Mouse (Mus musculus) forebrain, embryonic 10.5 days (tissue): ENCODE data around the gene Mgat5b. TPM values are rescaled to one million over a fixed set of nuclear protein-coding genes. Genes with fewer than 3 reads are reported as not detected.

Experiments used
- DNase-seq: peaks from one replicate; pipeline ENCODE4 v3.0.0-alpha.2; 2017; ENCODE audit warnings: low spot score; ENCODE audit errors: extremely low spot score
- H3K27ac ChIP-seq: fragments of 300-500 bp; sonication (generic); 2 replicates; pipeline ENCODE4 v1.5.1; 2016; ENCODE audit warnings: mild to moderate bottlenecking
- H3K27me3 ChIP-seq: fragments of 300-500 bp; sonication (generic); 2 replicates; pipeline ENCODE4 v1.6.1; 2016; ENCODE audit warnings: mild to moderate bottlenecking; ENCODE audit not compliant: poor library complexity, severe bottlenecking
- H3K36me3 ChIP-seq: fragments of 300-500 bp; sonication (generic); replicated peaks from 2 replicates; pipeline ENCODE4 v1.6.1; 2016; ENCODE audit warnings: mild to moderate bottlenecking, moderate library complexity
- H3K4me1 ChIP-seq: fragments of 300-500 bp; sonication (generic); 2 replicates; pipeline ENCODE4 v1.6.1; 2016
- H3K4me3 ChIP-seq: fragments of 300-500 bp; sonication (generic); 2 replicates; pipeline ENCODE4 v1.5.1; 2016; ENCODE audit warnings: mild to moderate bottlenecking, moderate library complexity
- H3K9me3 ChIP-seq: fragments of 300-500 bp; sonication (generic); 2 replicates; pipeline ENCODE4 v1.6.1; 2016; ENCODE audit warnings: mild to moderate bottlenecking, moderate library complexity
- WGBS: fragments of 180-500 bp; shearing (Covaris S2); methylation state at CpG from one replicate; pipeline ENCODE4 v1.1.7; 2016; 5-methylcytosine and 5-hydroxymethylcytosine counted together
- polyA plus RNA-seq: library from polyadenylated mRNA; unstranded; fragments of >200 nt; fragmentation: Nextera tagmentation; extraction: Ambion mirVana; gene quantifications from 2 replicates; pipeline ENCODE4 v1.2.1, GENCODE M21; 2016

The Mgat5b gene
- polyA plus RNA-seq, 1 experiment from 2014 or later = 3.7 TPM

DNA sequence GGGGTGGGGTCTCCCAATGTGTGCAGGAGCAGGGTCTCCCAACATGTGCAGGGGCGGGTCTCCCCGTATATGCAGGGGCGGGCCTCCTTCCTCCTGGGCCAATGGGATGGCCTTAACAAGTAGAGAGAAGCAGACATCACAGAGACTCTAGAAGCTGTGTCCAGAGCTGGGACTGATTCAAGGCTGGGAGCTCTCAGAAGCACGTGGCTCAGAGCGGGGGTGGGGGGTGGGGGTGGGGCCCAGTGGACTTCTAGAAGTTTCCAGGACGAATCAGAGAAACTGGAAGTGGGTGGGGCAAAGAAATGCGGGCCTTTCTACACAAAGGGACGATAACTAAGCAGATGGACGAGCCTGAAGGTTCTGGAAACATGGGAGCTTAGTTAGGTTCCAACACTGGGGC lies 49.9 kb downstream of the Mgat5b start:
- Histone ChIP-seq H3K9me3 (no peaks in the 10 kb centered on the region), H3K27me3 (no peaks in the 10 kb centered on the region), H3K4me3 (no peak overlapping the region), H3K4me1 (peaks cover 40% of the 10 kb centered on the region), H3K36me3 (peaks cover 33% of the 10 kb centered on the region), H3K27ac (no peak overlapping the region)
- DNase-seq = no peak
- WGBS = 88% methylated on average over 9 of the region's 9 CpGs

DNA sequence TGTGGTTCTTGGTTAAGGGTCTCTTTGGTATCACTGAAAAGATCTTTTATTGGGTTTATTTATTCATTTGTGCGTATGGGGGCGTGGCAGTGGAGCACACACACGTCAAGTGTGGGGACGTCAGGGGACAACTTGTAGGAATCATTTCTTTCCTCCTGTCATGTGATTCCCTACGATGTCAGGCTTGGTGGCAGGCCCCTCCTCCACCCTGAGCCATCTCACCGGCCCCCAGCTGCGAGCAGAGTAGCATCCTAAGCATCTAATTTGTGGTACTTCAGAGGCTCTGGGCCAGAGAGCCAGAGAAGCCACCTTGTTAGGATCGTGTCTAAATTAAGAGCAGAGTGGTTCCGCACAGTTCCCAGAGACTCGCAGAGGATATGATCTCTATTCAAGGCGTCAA lies 50.8 kb downstream of the Mgat5b start:
- Histone ChIP-seq H3K9me3 (no peaks in the 10 kb centered on the region), H3K27ac (no peak overlapping the region), H3K4me1 (peaks cover 40% of the 10 kb centered on the region), H3K4me3 (no peak overlapping the region), H3K27me3 (no peaks in the 10 kb centered on the region), H3K36me3 (peaks cover 40% of the 10 kb centered on the region)
- no peak for DNase-seq
- WGBS = 82% methylated on average over 11 of the region's 11 CpGs

DNA sequence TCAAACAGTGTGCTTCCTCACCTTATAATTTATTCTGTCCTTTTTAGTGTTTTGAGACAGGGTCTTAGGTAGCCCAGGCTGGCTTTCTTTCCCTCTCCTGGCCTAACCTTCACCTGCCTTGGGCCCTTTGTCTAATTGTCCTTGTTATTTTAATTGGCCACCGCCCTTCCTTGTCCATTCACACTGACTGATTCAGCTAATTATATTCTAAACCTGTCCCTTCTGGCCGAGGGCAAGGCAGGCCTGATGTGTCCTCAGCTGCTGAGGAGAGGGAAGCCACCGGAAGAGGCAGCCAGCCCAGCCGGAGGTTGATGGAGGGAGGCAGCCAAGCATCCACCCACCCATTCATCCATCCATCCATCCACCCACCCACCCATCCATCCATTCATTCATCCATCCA lies 52.2 kb downstream of the Mgat5b start:
- Histone ChIP-seq H3K36me3 (peaks cover 43% of the 10 kb centered on the region), H3K4me1 (peaks cover 28% of the 10 kb centered on the region), H3K4me3 (no peak overlapping the region), H3K27me3 (no peaks in the 10 kb centered on the region), H3K27ac (peak overlapping the region; percentile 17; the same call in 1 of the 2 replicates), H3K9me3 (no peaks in the 10 kb centered on the region)
- no peak for DNase-seq
- 64% methylated on average over 4 of the region's 4 CpGs for WGBS

DNA sequence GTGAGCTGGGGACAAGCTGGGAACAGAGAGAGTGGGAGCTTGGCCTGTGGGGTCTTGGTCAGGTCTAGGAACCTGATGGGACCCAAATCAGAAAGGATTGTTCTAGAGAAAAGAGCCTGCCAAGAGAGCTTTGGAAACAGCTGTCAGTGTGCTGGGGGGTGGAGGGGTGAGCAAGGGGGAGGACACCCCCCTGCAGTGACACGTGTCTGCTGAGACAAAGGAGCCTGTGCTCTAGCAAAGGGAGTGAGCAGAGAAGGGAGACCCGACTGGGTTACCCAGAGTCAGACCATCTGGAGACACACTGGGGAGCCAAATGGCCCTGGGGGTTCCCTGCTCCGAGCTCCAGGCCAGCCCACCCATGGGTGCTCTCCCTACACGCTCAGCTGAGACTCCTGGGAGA lies 54.2 kb downstream of the Mgat5b start:
- WGBS = 60% methylated on average over 4 of the region's 4 CpGs
- no peak overlapping the region for H3K4me3 ChIP-seq
- peaks cover 13% of the 10 kb centered on the region for H3K4me1 ChIP-seq
- no peak for DNase-seq
- no peaks in the 10 kb centered on the region for H3K27me3 ChIP-seq
- H3K36me3 ChIP-seq = peaks cover 39% of the 10 kb centered on the region
- no peaks in the 10 kb centered on the region for H3K9me3 ChIP-seq
- H3K27ac ChIP-seq = peak overlapping the region; percentile 54

DNA sequence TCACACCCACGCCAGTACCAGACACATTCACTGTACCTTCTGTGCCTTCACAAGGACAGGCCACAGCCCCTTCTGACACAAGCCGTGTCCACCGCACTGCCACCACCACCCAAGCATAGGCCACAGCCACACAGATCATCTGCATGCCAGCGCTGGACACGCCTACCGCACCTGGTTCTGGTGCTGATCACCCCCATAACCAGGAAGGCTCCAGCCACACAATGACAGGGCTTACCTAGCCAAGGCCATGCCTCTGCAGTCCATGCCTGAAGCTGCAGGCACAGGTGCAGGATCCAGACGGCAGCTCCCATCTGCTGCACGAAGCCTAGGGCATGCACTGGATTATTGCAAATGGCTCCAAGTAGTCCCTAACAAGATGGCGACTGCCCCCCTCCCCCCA lies 54.8 kb downstream of the Mgat5b start:
- DNase-seq = no peak
- Histone ChIP-seq H3K36me3 (peaks cover 39% of the 10 kb centered on the region), H3K4me3 (no peak overlapping the region), H3K4me1 (peaks cover 13% of the 10 kb centered on the region), H3K27me3 (no peaks in the 10 kb centered on the region), H3K27ac (peak overlapping the region; percentile 54; the same call in 1 of the 2 replicates), H3K9me3 (no peaks in the 10 kb centered on the region)
- 93% methylated on average over 9 of the region's 9 CpGs for WGBS

DNA sequence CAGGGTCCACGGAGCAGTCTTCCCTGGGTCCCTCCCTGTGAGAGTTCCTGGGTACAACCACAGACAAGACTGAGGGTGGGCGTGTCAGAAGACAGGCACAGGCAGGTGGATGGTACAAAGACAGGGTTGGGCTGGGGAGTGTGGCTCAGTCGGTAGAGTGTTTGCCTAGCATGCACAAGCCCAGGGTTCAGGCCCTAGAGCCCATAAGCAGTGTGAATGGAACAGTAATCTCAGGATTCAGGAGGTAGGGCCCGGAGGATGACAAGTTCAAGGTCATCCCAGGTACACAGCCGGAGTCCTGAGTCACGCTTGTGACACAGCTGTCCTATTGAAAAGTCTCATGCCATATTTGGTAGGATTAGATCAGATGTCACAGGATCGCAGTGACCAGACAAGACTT lies 55.7 kb downstream of the Mgat5b start:
- no peaks in the 10 kb centered on the region for H3K9me3 ChIP-seq
- no peak for DNase-seq
- peaks cover 36% of the 10 kb centered on the region for H3K36me3 ChIP-seq
- peaks cover 13% of the 10 kb centered on the region for H3K4me1 ChIP-seq
- H3K4me3 ChIP-seq = no peak overlapping the region
- H3K27me3 ChIP-seq = no peaks in the 10 kb centered on the region
- H3K27ac ChIP-seq = no peak overlapping the region
- 92% methylated on average over 7 of the region's 7 CpGs for WGBS

DNA sequence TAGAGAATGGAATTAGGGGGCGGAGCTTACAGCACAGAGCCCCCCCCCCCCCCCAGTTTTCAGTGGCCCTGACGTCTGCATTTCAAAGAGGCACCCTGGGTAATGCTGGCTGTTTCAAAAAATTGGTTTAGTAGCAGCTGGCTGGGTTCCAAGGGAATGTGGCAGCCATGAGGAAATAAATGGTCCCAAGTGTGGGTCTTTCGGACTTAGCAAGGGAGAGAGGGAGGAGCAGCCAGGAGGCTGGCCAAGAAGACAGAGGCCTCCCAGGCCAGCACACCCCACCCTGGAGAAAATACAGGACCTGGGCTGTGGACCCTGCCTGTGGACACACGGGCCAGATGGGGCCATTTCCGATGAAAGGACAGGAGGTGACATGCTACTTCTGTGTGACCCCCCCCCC lies 61.6 kb downstream of the Mgat5b start:
- no peak for DNase-seq

DNA sequence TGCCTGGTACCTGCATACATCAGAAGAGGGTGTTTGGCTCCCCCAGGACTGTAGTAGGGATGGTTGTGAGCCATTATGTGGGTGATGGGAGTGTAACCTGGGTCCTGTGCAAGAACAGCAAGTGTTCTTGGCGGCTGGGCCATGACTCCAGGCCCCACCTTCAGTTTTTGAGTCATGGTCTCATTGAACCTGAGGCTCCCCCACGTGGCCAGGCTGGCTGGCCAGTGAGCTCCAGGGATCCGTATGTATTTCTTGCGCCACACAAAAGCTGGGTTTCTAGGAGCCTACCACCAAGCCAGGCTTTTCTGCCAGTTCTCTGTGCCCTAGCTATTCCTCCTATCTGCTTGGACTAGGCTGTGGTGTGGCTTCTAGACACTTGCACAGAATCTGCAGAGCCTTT lies 63.9 kb downstream of the Mgat5b start:
- no peak overlapping the region for H3K4me3 ChIP-seq
- peaks cover 15% of the 10 kb centered on the region for H3K4me1 ChIP-seq
- no peak overlapping the region for H3K27ac ChIP-seq
- H3K36me3 ChIP-seq = peaks cover 34% of the 10 kb centered on the region
- DNase-seq = no peak
- no peaks in the 10 kb centered on the region for H3K9me3 ChIP-seq
- H3K27me3 ChIP-seq = no peaks in the 10 kb centered on the region
- 55% methylated on average over 4 of the region's 4 CpGs for WGBS

More for the DNA sequence above, 61.6 kb downstream of the Mgat5b start:
- no peaks in the 10 kb centered on the region for H3K9me3 ChIP-seq
- peaks cover 28% of the 10 kb centered on the region for H3K36me3 ChIP-seq
- H3K4me3 ChIP-seq = no peak overlapping the region
- no peaks in the 10 kb centered on the region for H3K27me3 ChIP-seq
- WGBS = 51% methylated on average over 5 of the region's 5 CpGs
- H3K4me1 ChIP-seq = peaks cover 15% of the 10 kb centered on the region
- H3K27ac ChIP-seq = peak overlapping the region; percentile 11; the same call in 1 of the 2 replicates

DNA sequence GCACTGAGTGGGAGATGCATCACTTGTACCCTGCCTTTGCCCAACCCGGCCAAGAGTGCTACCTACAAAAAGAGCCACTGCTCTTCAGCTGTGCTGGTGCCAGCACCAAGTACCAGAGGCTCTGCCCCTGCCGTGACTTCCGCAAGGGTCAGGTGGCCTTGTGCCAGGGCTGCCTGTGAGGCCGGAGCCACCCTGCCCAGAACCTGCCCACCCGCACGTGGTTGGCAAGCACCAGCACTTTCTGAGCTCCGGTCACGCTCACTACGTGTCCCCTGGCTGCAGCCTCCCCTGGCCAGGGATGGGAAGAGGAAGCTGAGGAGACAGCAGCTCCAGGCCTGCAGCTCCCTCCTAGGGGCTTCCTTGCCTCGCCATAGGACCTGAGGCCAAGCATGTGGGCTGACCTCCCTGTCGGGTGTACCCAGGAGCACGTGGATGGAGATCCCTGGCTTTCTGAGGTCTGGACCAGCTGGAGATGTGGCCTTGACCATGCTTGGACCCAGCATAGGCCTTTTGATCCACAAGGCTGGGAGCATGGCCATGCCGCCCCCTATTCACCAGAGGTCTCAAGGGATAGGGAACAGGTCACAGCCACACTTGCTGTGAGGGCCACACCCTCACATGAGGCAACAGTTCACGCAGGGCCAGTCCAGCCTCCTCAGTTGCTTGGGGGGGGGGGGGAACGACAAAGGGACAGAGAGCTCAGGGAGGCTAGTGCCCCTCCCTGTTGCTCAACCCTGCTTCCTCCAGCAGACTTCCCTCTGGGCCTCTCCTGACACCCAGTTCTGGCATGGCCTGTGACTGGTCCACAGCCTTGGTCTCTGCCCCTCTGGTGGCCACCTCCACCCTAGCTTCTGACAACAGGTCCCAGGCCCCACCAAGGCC lies 67.1 kb downstream of the Mgat5b start:
- H3K27ac ChIP-seq = peak overlapping the region; percentile 30; the same call in 1 of the 2 replicates
- no peaks in the 10 kb centered on the region for H3K9me3 ChIP-seq
- no peak overlapping the region for H3K4me3 ChIP-seq
- 90% methylated on average over 15 of the region's 15 CpGs for WGBS
- no peak for DNase-seq
- peaks cover 13% of the 10 kb centered on the region for H3K4me1 ChIP-seq
- H3K36me3 ChIP-seq = peaks cover 20% of the 10 kb centered on the region; the same call in 1 of the 2 replicates
- no peaks in the 10 kb centered on the region for H3K27me3 ChIP-seq

DNA sequence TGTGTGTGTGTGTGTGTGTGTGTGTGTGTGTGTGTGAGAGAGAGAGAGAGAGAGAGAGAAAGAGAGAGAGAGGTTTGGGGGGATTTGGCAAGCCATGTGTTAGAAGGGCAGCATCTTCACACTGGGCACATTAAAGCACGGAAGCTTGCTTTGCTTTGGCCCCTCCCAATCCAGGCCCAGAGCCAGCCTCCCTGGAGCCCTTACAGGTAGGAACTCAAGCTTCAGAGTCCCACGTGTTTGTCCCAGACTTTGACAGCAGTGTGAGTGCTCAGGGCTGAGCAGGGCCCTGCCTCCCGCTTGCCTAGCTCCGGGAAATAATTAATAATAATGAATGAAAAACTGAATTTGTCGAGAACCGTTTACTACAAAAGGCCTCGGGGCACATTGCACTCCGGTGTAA lies 69.5 kb downstream of the Mgat5b start:
- Histone ChIP-seq H3K4me3 (no peak overlapping the region), H3K27ac (peak overlapping the region; percentile 15; the same call in 1 of the 2 replicates), H3K4me1 (peaks cover 11% of the 10 kb centered on the region), H3K9me3 (no peaks in the 10 kb centered on the region), H3K36me3 (peaks cover 19% of the 10 kb centered on the region; the same call in 1 of the 2 replicates), H3K27me3 (peaks cover 10% of the 10 kb centered on the region)
- 61% methylated on average over 8 of the region's 8 CpGs for WGBS
- DNase-seq = no peak

DNA sequence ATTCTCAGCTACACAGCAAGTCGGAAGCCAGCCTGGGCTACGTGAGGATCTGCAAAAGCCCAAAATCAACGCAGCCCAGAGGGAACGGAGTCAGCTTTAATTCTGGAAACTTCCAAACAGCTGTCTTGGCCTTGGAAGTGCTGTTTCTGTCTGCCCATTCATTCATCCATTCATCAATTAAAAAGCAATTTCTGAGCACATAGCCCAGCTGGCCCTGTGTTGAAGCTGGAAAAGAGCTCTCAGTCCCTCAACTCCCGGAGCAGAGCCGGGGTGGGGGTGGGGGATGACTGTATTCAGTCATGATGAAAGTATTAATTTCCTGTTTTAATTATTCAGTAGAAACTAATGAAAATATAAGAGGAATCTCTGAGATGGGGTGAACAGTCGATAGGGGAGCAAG lies 71.6 kb downstream of the Mgat5b start:
- peaks cover 31% of the 10 kb centered on the region for H3K27me3 ChIP-seq
- DNase-seq = no peak
- 92% methylated on average over 7 of the region's 7 CpGs for WGBS
- H3K9me3 ChIP-seq = no peaks in the 10 kb centered on the region
- peaks cover 11% of the 10 kb centered on the region; the same call in 1 of the 2 replicates for H3K36me3 ChIP-seq
- no peak overlapping the region for H3K27ac ChIP-seq
- no peak overlapping the region for H3K4me3 ChIP-seq
- peaks cover 25% of the 10 kb centered on the region for H3K4me1 ChIP-seq

DNA sequence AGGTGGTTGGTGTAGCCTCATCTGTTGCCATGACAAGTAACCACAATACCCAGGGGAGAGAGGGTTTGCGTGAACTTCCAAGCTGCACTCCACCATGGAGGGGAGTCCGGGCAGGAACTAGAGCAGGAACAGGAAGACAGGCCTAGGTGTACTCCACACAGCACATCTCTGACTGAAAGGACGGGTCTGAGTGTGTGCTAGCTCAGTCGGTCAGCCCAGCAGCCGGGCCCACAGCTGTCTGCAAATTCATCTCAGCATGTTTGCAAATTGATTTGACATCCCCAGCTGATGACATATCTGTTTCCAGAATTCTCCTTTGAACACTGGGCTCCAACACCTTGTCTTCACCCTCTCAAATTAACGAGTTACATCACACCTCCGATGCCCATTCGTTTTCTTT lies 72.7 kb downstream of the Mgat5b start:
- Histone ChIP-seq H3K4me1 (peaks cover 25% of the 10 kb centered on the region), H3K27me3 (peaks cover 43% of the 10 kb centered on the region), H3K9me3 (no peaks in the 10 kb centered on the region), H3K36me3 (no peaks in the 10 kb centered on the region), H3K27ac (no peak overlapping the region), H3K4me3 (no peak overlapping the region)
- 84% methylated on average over 8 of the region's 8 CpGs for WGBS
- no peak for DNase-seq

DNA sequence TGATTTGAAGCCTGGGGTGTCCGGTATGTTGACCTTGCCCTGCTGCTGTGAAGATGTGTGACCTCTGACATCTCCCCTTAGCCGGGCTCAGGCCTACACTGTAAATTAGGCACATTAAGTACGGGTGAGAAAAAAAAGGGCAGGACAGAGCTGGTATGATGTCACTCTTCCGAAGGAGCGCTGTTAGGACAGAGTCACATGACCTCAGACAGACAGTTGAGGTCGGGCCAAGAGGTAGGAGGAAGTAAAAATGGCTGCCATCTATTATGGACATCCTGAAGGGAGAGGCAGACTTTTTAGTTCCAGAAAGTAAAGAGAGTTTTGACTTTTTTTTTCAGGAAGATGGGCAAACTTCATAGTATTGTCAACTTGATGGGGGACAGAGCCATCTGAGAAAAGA lies 73.3 kb downstream of the Mgat5b start:
- 82% methylated on average over 6 of the region's 6 CpGs for WGBS
- Histone ChIP-seq H3K27ac (no peak overlapping the region), H3K9me3 (no peaks in the 10 kb centered on the region), H3K27me3 (peaks cover 49% of the 10 kb centered on the region), H3K4me3 (no peak overlapping the region), H3K36me3 (no peaks in the 10 kb centered on the region), H3K4me1 (peaks cover 25% of the 10 kb centered on the region)
- DNase-seq = no peak
